Mouse (Mus musculus) testis, adult 2 months (tissue): ENCODE data around the gene Tcf12.

Experiments
- CTCF ChIP-seq: fragments of 200-500 bp; IDR thresholded peaks from 2 replicates; pipeline ENCODE4 v1.5.1; 2012; ENCODE audit warnings: low read depth, mild to moderate bottlenecking, inconsistent platforms, low read length, moderate library complexity; ENCODE audit not compliant: control insufficient read depth, insufficient read depth, insufficient replicate concordance
- POLR2A ChIP-seq: fragments of 200-500 bp; IDR thresholded peaks from 2 replicates; pipeline ENCODE4 v1.6.1; 2012; ENCODE audit warnings: low read depth, mild to moderate bottlenecking, inconsistent platforms, low read length, moderate library complexity; ENCODE audit not compliant: control insufficient read depth

- TF ChIP-seq POLR2A (no peak), CTCF (no peak)
Measured at GRCm38 (mm10) chr9:71952621-71953076, 159.0 kb downstream of the Tcf12 start.
